Mouse (Mus musculus) heart, embryonic 11.5 days (tissue): Measurements from ENCODE around the gene Rpap3. TPM values are rescaled to one million over a fixed set of nuclear protein-coding genes. Genes with fewer than 3 reads are reported as not detected.

Source experiments
- ATAC-seq: fragments of 200-750 bp; cut with Nextera tagmentation; replicated peaks from 2 replicates; pipeline ENCODE4 v1.8.0; 2017; ENCODE audit warnings: moderate library complexity; ENCODE audit not compliant: insufficient number of reproducible peaks, low FRiP score, low TSS enrichment
- H3K27ac ChIP-seq: fragments of 300-500 bp; sonication (generic); 2 replicates; pipeline ENCODE4 v1.5.1; 2014; ENCODE audit warnings: mild to moderate bottlenecking, low read depth, low read length
- H3K27me3 ChIP-seq: fragments of 300-500 bp; sonication (generic); 2 replicates; pipeline ENCODE4 v1.6.1; 2014; ENCODE audit warnings: mild to moderate bottlenecking, low read length, mixed read lengths; ENCODE audit not compliant: control insufficient read depth, insufficient read depth
- H3K36me3 ChIP-seq: fragments of 300-500 bp; sonication (generic); 2 replicates; pipeline ENCODE4 v1.6.1; 2014; ENCODE audit warnings: mild to moderate bottlenecking, low read length, moderate library complexity, mixed read lengths; ENCODE audit not compliant: control insufficient read depth, insufficient read depth
- H3K4me1 ChIP-seq: fragments of 300-500 bp; sonication (generic); 2 replicates; pipeline ENCODE4 v1.6.1; 2014; ENCODE audit warnings: low read length; ENCODE audit not compliant: control insufficient read depth, insufficient read depth
- H3K4me2 ChIP-seq: fragments of 300-500 bp; sonication (generic); 2 replicates; pipeline ENCODE4 v1.6.1; 2014; ENCODE audit warnings: mild to moderate bottlenecking, moderate library complexity
- H3K4me3 ChIP-seq: fragments of 300-500 bp; sonication (generic); 2 replicates; pipeline ENCODE4 v1.5.1; 2014; ENCODE audit warnings: low read depth, low read length
- H3K9ac ChIP-seq: fragments of 300-500 bp; sonication (generic); 2 replicates; pipeline ENCODE4 v1.6.1; 2014; ENCODE audit warnings: mild to moderate bottlenecking, low read depth, low read length, moderate library complexity
- H3K9me3 ChIP-seq: fragments of 300-500 bp; sonication (generic); replicated peaks from 2 replicates; pipeline ENCODE4 v1.6.1; 2016; ENCODE audit warnings: low read length; ENCODE audit not compliant: control insufficient read depth
- WGBS: fragments of 180-500 bp; shearing (Covaris S2); extraction: QIAGEN DNeasy Blood & Tissue Kit; methylation state at CpG from one replicate; pipeline ENCODE4 v1.1.7; 2014; ENCODE audit not compliant: insufficient replicate concordance; 5-methylcytosine and 5-hydroxymethylcytosine counted together
- polyA plus RNA-seq: library from polyadenylated mRNA; unstranded; fragments of >200 nt; fragmentation: Nextera tagmentation; extraction: Ambion mirVana; gene quantifications from 2 replicates; pipeline ENCODE4 v1.2.1, GENCODE M21; 2014

The Rpap3 gene
- polyA plus RNA-seq = 30.4 and 30.5 TPM in 2 replicates

GRCm38 (mm10) chr15:97705211-97706050 is at the start of gene Rpap3:
Rpap3 (minus strand) TSS chr15:97705825.
- H3K4me3 ChIP-seq = peak within 1 kb of the TSS; percentile 93
- WGBS = under 1% methylated on average over 70 of the region's 71 CpGs
- H3K4me2 ChIP-seq = peak within 1 kb of the TSS; percentile 72
- peaks cover 6% of the 10 kb centered on the region for H3K36me3 ChIP-seq
- H3K27me3 ChIP-seq = no peaks in the 10 kb centered on the region
- peak within 1 kb of the TSS; percentile 50 for H3K27ac ChIP-seq
- peak; percentile 81 for ATAC-seq
- H3K4me1 ChIP-seq = 0 out of 2 replicates have a peak, but pooled peaks cover 3% of the 10 kb centered on the region
- H3K9me3 ChIP-seq = no peaks in the 10 kb centered on the region
- H3K9ac ChIP-seq = peak within 1 kb of the TSS; percentile 86

- 0 out of 2 replicates have a peak overlapping the region, but pooled peaks have one; percentile 7 for H3K27ac ChIP-seq
- 0 out of 2 replicates have a peak, but pooled peaks cover 2% of the 10 kb centered on the region for H3K27me3 ChIP-seq
- H3K36me3 ChIP-seq = peaks cover 3% of the 10 kb centered on the region; the same call in 1 of the 2 replicates
- H3K4me2 ChIP-seq = no peak overlapping the region
- no peak for ATAC-seq
- WGBS = 22% methylated on average over 8 of the region's 8 CpGs
- H3K9me3 ChIP-seq = no peaks in the 10 kb centered on the region
- H3K9ac ChIP-seq = 0 out of 2 replicates have a peak overlapping the region, but pooled peaks have one; percentile 24
- H3K4me3 ChIP-seq = no peak overlapping the region
- H3K4me1 ChIP-seq = peaks cover 23% of the 10 kb centered on the region
Observed at GRCm38 (mm10) chr15:97755361-97755760, 49.7 kb upstream of the Rpap3 start.

GRCm38 (mm10) chr15:97754476-97754875 is 48.9 kb upstream of the Rpap3 start:
- H3K27ac ChIP-seq = no peak overlapping the region
- ATAC-seq = no peak

GRCm38 (mm10) chr15:97752491-97752890 is 46.9 kb upstream of the Rpap3 start:
- H3K4me2 ChIP-seq = no peak overlapping the region
- no peaks in the 10 kb centered on the region for H3K9me3 ChIP-seq
- peaks cover 45% of the 10 kb centered on the region for H3K4me1 ChIP-seq
- WGBS = 82% methylated on average over 5 of the region's 5 CpGs
- H3K27ac ChIP-seq = no peak overlapping the region
- no peak for ATAC-seq
- H3K36me3 ChIP-seq = no peaks in the 10 kb centered on the region
- H3K9ac ChIP-seq = no peak overlapping the region
- no peaks in the 10 kb centered on the region for H3K27me3 ChIP-seq
- H3K4me3 ChIP-seq = no peak overlapping the region

More at GRCm38 (mm10) chr15:97754476-97754875, 48.9 kb upstream of the Rpap3 start:
- 33% methylated on average over 6 of the region's 6 CpGs for WGBS
- H3K4me2 ChIP-seq = no peak overlapping the region
- H3K4me1 ChIP-seq = peaks cover 31% of the 10 kb centered on the region
- no peaks in the 10 kb centered on the region for H3K36me3 ChIP-seq
- H3K4me3 ChIP-seq = no peak overlapping the region
- no peak overlapping the region for H3K9ac ChIP-seq
- H3K9me3 ChIP-seq = no peaks in the 10 kb centered on the region
- H3K27me3 ChIP-seq = no peaks in the 10 kb centered on the region

GRCm38 (mm10) chr15:97751676-97752075 is 46.1 kb upstream of the Rpap3 start:
- no peak overlapping the region for H3K4me3 ChIP-seq
- 50% methylated on average over 2 of the region's 2 CpGs for WGBS
- H3K4me2 ChIP-seq = no peak overlapping the region
- no peak overlapping the region for H3K9ac ChIP-seq
- no peak for ATAC-seq
- H3K36me3 ChIP-seq = peaks cover 2% of the 10 kb centered on the region; the same call in 1 of the 2 replicates
- H3K27me3 ChIP-seq = no peaks in the 10 kb centered on the region
- no peaks in the 10 kb centered on the region for H3K9me3 ChIP-seq
- peaks cover 45% of the 10 kb centered on the region for H3K4me1 ChIP-seq
- no peak overlapping the region for H3K27ac ChIP-seq

GRCm38 (mm10) chr15:97750697-97751096 is 45.1 kb upstream of the Rpap3 start:
- Histone ChIP-seq H3K4me2 (no peak overlapping the region; the same call in none of the 2 replicates), H3K27ac (peak overlapping the region; percentile 60), H3K36me3 (peaks cover 2% of the 10 kb centered on the region; the same call in 1 of the 2 replicates), H3K4me3 (no peak overlapping the region), H3K27me3 (no peaks in the 10 kb centered on the region), H3K4me1 (peaks cover 45% of the 10 kb centered on the region), H3K9ac (0 out of 2 replicates have a peak overlapping the region, but pooled peaks have one; percentile 22), H3K9me3 (no peaks in the 10 kb centered on the region)
- WGBS = 24% methylated on average over 12 of the region's 12 CpGs
- peak; percentile 63 for ATAC-seq

- 91% methylated on average over 13 of the region's 13 CpGs for WGBS
- H3K4me3 ChIP-seq = no peak overlapping the region
- H3K9ac ChIP-seq = no peak overlapping the region
- peak overlapping the region; percentile 60; the same call in 1 of the 2 replicates for H3K27ac ChIP-seq
- H3K27me3 ChIP-seq = no peaks in the 10 kb centered on the region
- H3K9me3 ChIP-seq = no peaks in the 10 kb centered on the region
- H3K36me3 ChIP-seq = peaks cover 2% of the 10 kb centered on the region; the same call in 1 of the 2 replicates
- H3K4me2 ChIP-seq = no peak overlapping the region
- H3K4me1 ChIP-seq = peaks cover 46% of the 10 kb centered on the region
- no peak for ATAC-seq
Observed at GRCm38 (mm10) chr15:97749841-97750240, 44.2 kb upstream of the Rpap3 start.

GRCm38 (mm10) chr15:97749397-97749796 is 43.8 kb upstream of the Rpap3 start:
- H3K27ac ChIP-seq = no peak overlapping the region
- WGBS = 86% methylated on average over 9 of the region's 9 CpGs
- H3K4me2 ChIP-seq = no peak overlapping the region
- no peak for ATAC-seq
- H3K4me1 ChIP-seq = peaks cover 44% of the 10 kb centered on the region
- H3K36me3 ChIP-seq = peaks cover 2% of the 10 kb centered on the region; the same call in 1 of the 2 replicates
- no peaks in the 10 kb centered on the region for H3K27me3 ChIP-seq
- no peak overlapping the region for H3K9ac ChIP-seq
- H3K4me3 ChIP-seq = no peak overlapping the region
- H3K9me3 ChIP-seq = no peaks in the 10 kb centered on the region
